Mouse (Mus musculus) kidney, postnatal 25 days (tissue): Measurements from ENCODE around the gene Slc2a10.
"Not testable (repeated sequence)": the region's sequence is repeated elsewhere in the genome, so short reads cannot be mapped to it uniquely, and the experiment has no call there.

Experiments used
- DNase-seq, 2 experiments: peaks; one replicate each; pipeline ENCODE4 v3.0.0; 2021; ENCODE audit warnings: mixed read lengths in 2 of 2

Gene Slc2a10

DNA sequence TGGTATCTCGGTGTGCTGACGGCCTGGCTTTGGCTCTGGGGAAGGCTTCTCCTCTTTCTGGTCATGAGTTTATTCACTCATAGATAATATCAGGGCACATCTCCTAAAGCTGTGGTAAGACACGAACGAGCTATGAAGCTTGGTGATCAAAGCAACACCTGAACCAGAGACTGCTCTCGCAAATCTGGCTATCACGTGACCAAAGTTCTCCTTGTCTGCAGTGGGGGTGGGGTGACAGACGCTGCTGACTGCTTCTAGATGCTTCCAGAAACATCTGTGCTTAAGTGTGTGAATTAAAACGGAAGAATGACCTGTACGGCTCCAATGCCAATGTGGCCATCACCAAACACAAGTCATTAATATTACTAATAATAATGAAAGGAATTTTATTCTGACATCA is 6.1 kb downstream of the Slc2a10 start:
- DNase-seq: no peak

DNA sequence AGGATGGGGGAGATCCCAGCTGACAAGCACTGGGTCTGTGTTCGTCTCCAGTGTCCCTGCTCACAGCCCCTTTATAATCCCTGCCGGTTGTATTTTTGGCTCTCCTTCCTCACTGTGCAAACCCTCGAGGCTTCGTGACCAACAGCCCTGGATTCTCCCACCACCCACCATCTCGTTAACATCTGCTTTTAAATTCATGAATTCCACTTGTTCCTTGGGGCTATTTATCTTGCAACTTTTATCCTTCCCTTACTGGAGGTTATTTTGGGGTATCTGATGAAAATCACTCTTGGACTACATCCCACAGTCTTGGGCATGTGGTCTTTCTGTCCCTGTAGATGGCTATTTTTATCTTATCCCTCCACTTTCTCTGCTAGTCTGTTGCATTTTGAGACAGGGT is 6.9 kb downstream of the Slc2a10 start:
- no peak for DNase-seq

DNA sequence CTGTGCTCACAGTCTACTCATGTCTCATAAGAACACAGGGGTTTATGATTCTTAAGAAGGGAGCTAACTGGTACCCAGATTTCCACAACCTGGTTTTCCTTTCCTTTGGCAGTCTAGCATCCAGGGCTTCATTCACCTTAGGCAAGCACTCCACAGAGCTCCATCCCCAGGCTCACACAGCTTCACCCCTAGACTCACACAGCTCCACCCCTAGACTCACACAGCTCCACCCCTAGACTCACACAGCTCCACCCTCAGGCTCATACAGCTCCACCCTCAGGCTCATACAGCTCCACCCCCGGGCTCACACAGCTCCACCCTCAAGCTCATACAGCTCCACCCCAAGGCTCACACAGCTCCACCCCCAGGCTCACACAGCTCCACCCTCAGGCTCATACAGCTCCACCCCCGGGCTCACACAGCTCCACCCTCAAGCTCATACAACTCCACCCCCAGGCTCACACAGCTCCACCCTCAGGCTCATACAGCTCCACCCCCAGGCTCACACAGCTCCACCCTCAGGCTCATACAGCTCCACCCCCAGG is 7.4 kb downstream of the Slc2a10 start:
- DNase-seq: not testable (repeated sequence)

DNA sequence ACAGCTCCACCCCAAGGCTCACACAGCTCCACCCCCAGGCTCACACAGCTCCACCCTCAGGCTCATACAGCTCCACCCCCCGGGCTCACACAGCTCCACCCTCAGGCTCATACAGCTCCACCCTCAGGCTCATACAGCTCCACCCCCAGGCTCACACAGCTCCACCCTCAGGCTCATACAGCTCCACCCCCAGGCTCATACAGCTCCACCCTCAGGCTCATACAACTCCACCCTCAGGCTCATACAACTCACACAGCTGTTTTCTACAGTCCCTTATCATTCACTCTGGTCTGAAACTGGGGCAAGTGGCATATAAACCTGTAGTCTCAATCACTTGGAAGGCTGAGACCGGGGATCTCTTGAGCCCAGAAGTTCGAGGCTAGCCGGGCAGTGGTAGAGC is 7.9 kb downstream of the Slc2a10 start:
- DNase-seq: not testable (repeated sequence)

DNA sequence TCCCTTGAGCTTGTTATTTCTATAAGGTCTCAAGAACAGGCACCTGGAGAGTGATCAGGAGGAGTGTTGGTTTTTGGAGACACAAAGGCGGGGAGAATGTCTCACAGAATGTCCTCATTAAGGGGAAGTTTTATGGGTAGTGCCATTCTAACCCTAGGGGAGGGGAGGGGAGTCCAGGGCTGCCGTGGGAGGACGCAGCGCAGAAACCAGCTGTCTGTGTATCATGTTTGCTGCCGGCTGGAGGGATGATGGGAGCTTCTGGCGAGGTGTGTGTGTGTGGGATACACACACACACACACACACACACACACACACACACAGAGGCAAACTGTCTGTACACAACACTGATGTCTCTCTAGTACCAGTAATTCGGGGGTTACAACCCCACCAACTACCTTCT is 8.8 kb downstream of the Slc2a10 start:
- DNase-seq: no peak

DNA sequence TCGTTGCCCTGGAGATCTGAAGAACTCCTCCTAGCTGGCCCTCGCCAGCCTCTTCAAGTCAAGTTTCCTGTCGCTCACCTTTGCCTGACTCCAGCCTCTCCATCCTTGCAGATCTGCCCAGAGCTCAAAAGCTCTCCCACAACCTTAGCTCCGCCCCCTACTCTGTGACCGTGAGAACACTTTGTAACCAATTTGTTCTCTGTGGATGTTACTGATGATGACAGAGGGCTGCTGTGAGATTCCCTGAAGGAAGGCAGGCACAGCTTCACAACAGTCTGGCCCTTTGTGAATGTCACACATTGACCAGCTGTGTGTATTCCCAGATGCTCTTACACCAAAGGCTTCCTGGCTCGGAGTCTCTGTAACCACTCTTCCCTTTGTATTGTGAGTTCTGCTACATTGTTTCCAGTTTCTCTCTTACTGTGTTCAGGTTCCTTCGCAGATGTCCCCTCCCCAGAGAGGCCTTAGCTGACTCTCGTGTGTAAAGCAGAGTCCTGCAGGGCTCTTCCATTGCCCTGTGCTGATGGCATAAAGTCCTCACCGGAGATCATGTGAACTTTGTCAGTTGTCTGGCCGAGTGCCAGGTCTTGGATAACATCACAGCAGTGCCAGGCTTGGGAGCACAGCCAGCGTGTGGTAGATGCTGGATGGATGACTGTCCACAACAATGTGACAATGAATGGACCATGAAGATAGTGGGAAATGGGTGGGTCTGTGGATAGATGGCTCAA is 9.4 kb downstream of the Slc2a10 start:
- peak; percentile 82 to 87 for DNase-seq

DNA sequence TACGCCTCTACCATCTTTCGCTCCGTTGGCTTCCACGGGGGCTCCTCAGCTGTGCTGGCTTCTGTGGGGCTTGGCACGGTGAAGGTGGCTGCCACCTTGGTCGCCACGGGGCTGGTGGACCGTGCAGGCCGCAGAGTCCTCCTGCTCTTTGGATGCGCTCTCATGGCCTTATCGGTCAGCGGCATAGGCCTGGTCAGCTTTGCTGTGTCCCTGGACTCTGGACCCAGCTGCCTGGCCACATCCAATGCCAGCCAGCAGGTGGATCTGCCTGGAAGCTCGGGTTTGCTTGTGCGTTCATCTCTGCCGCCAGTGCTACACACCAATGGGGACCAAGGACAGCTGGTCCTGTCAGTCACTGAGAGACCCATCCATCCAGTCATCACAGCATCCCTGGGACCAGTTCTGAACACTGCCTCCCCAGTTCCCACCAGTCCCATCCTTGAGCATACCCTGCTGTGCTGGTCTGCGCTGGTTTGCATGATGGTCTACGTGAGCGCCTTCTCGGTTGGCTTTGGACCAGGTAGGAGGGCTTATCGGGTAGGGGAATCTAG is 11.7 kb downstream of the Slc2a10 start:
- DNase-seq: peak in 1 of 2 experiments; percentile 42

DNA sequence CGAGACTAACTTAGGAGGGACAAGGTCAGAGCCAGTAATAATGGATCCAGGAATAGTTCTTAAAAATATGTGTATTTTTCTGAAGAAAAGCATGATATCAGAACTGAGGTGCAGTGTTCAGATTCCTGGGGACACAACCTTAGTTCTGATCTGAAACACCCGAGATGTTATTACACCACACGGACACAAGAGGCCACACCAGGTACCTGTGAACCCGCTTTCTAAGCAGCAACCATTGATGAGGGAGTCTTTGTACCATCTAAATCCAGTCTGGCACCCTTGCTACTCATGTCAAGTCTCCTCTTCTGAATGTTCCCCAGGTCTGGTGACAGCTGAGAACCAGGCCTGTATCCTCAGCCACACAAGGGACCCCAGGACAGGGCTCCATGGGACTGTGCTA is 22.0 kb downstream of the Slc2a10 start:
- DNase-seq: peak in 1 of 2 experiments; percentile 21

DNA sequence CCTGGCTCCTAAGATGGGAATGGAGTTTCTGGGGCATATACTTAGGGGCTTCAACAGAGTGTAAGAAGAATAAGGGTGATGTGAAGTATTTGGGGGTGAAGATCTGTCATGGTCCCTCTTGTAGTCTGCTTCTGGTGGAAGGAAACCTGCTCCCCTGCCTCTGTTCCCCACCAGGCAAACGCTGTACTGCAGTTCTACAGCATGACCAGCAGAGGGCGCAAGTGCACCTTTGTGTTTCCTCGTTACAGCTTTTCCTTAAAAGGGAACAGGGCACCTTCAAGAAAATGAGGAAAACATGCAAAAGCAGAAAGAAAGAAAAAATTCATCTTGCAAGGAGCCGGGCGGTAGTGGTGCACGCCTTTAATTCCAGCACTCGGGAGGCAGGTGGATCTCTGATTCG is 25.5 kb downstream of the Slc2a10 start:
- peak in 1 of 2 experiments; percentile 22 for DNase-seq

DNA sequence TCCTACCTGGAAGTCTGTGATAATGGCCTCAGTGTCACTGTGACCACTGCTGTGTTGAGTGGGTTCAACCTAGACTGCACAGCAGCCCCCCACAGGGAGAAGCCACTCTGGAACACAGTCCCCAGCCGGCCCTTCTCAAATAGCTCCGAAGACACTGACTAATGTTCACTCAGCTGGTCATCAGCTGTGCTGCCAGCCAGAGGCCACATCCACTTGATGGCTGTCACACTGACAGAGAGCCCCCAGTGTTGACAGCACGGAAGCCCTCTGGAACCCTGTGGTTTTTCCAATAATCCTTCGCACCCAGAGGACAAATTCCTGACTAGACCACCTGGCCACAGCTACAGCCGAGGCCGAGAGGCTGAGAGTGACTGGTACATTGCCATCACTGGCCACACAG is 30.2 kb downstream of the Slc2a10 start:
- DNase-seq: no peak

DNA sequence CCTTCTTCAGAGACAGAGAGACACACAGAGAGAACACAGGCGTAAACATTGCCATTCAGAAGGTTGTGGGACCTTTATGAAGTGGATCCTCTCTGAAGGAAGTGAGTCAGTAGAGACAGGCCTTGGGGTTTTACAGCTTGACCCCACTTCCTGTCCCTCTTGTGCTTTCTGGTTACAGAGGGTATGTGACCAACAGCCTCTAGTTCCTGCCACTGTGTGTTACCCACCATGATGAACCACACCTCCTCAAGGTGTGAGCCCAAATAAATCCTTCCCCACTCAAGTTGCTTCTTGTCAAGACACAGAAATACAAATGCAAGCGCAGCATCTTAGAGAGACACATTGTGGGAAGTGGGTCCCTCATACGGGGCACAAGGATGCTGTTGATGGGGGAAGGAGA is 37.4 kb downstream of the Slc2a10 start:
- DNase-seq: no peak

DNA sequence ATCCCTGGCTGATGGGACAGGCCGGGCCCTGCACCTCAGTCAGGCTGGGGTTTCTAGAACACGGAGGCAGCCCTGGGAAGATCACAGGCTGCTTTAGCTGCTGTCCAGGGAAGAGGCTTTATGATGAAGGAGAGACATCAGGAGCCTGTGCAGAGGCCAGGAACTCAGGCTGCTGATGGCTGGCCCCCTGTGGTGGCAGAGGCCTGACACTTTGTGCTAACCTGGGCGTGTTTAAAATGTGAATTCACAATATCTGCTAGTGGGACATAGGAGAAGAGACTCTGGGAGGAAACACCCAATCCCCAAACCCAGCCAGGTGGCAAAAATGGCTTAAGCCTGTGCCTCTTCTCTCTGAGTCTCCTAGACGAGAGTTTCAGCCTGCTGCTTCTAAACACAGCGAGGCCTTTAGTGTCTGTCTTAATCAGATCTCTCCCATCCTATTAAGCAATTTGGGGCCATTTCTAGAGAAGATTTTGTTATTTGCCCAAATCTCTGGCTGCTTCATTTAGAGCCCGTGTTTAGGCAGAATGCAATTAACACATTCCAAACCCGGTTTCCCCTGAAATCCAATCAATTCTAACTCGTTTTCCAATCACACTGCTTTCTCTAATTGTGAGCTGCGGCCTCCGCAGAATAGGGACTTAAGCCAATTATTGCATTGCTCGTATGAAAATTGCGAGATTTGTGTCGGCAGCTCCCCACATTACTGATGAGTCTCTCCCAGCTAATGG is 39.5 kb downstream of the Slc2a10 start:
- DNase-seq: no peak

DNA sequence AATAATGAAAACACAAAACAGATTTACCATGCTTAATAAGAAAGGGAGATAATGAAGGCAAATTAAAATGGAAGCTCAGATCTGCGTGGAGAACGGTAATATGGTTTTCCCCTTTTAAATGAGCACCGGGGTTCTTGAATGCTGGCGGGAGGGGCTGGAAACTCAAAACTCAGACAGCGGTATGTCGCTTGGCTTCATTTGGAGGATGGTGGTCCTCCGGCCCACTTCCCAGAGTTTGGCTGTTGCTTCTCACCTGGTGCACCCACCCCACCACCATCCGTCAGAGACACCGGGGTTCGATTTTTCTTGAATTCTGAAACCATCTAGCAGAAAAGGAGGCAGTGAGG is 40.1 kb downstream of the Slc2a10 start:
- DNase-seq: no peak

DNA sequence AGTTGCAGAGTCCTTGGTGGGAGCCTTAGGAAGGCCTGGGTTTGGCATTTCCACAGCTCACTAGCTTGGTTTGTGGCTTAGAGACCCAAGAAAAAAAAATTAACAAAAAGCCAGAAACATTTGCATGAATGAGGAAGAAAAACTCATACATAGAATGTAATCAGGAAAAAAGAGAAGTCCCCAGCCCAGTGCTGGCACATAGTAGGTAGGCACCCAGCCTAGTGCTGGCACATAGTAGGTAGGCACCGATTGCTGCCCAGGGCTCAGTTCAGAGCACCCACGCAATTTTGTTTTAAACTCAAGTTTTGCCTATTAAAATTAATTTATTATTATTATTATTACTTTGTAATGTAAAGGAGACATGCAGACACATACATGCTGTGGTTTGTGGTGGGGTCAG is 42.1 kb downstream of the Slc2a10 start:
- no peak for DNase-seq

DNA sequence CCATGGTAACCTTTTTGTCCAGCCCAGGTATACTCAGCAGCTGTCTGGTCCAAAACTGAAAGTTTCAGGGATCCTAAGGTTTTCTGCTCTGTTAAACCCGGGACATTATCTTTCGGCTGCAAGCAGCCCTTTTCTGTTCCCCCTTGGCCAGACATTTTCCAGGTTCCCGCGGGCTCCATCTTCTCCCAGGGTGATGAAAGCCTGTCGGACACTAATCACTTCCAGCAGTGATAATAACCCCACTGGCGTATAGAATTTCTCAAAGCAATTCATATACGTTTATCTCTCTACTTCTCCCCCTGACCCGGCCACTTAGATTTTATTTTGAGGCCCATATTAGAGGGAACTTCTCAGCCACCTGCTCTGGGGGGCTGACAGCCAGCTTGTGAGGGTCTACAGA is 42.8 kb downstream of the Slc2a10 start:
- no peak for DNase-seq

DNA sequence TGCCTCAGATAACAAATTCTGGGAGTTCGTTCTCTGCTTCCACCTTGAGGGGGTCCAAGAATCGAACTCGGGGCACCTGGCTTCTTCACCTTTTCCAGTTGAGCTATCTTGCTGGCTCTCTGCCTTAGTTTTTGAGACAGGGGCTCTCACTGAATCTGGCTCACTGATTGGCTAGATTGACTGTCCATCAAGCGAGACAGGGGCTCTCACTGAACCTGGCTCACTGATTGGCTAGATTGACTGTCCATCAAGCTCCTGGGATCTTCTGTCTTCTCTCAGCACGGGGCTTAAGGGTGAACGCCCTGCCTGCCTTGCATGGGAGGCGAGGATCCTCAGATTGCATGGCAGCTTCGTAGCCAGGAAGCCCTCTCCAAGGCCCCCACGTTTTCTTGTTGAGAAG is 43.8 kb downstream of the Slc2a10 start:
- peak; percentile 67 to 73 for DNase-seq

DNA sequence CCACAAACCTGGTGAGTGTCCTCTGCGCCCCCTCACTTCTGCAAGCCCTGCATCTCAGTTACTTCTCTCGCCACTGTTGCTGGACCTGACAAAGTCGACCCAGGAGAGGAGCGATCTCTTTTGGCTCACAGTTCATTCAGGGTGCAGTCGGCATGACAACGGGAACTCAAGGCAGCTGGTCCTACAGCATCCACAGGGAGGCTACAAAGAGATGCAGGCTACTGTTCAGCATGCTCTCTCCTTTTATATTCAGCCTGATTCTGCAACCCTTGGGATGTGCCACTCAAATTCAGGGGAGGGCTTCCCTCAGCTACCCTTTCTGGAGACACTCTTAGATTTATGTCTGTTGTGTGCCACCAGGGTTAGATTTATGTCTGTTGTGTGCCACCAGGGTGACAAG is 45.0 kb downstream of the Slc2a10 start:
- no peak for DNase-seq

DNA sequence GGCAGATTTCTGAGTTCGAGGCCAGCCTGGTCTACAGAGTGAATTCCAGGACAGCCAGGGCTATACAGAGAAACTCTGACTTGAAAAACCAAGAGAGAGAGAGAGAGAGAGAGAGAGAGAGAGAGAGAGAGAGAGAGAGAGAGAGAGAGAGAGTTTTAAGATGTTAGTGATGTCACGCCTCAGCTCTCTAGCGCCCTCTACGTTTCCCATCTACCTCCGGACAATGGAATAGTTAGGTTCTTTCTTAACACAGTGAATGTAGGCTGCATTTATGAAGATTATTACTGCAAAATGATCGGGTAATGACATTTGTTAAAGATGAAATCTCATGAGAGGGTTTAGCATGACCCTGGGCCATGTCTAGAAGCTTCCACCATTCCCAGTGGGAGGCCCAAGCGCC is 46.8 kb downstream of the Slc2a10 start:
- peak in 1 of 2 experiments; percentile 32 for DNase-seq

DNA sequence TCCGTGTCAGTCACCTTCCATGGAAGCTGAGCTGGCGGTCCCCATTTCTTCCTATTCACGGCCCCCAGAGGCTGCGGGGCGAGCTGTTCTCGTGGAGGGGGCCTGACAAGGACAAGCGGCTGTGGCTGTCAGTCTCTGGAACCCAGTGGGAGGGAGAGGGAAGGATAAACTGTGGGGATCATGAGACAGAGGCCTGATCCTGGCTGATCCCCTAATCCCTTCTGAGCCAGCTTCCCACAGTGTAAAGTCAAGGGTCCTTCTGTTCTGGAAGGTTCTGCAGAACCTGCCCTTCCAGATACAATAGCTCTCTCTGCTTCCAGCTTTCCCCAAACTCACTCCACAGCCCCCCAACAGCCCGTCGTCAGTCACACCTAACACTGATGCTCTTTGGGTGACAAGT is 50.5 kb downstream of the Slc2a10 start:
- DNase-seq: no peak

DNA sequence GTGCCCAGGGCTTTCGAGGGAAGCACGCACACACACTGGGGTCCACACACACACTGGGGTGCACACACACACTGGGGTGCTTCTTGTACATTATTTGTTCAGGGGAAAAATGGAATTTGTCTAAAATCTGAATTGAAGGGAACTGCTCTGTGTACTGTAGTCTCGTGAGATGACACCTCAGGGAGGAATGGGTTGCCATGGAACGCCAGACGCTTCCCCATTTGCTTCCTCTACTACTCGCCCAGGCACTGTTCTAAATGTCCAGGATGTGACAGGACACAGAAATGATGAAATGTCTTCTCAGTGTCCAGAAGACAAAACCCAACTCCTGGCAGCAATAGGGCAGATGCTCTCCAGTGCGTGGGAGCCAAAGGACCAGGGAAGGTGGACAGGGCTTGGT is 53.7 kb downstream of the Slc2a10 start:
- DNase-seq: no peak

DNA sequence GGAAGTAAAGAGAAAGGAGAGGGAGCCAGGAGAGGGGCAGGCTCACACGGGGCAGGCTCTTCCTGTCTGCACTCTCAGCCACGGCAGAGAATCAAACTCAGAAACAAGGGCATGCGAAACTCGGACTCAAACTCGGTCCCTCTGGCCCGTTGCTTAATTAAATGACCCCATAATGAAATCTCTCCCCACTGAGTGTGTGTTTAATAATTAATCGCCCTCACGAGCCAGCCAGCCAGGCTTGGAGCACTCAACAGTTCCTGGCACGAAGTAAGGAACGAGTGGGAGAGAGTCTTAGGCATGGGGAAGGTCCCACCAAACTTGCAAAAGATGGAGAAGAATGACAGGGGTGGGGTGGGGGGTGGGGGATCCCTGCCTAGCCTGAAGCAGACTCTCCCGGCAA is 55.3 kb downstream of the Slc2a10 start:
- DNase-seq: peak; percentile 66 to 74

DNA sequence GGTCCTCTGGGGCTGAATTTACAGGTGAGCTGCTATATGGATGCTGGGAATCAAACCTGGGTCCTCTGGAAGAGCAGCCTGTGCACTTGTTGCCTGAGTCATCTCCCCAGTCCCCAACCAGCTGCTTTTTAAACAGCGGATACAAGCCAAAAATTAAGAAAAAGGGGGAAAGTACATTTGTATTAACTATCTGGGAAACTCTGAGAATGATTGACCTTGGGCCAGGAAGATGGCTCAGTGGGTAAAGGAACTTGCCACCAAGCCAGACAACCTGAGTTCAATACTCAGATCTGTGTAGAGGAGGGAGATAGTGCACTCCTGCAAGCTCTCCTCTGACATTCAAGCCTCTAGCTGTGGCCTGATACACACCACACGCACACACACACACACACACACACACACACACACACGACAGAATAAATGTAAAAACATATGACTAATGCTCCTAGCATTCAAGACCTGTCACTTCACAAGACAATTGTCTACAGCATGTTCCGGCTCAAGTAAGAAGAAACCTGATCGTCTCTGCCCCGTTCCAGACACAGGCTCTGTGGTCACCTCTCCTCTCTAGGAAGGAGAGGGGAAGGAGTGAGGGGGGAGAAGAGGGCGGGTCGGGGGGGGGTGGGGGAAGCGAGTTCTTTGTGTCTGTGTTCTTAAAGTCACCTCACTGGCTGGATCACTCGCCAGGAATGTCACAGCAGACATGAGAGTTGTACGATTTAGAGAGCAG is 56.1 kb downstream of the Slc2a10 start:
- peak in 1 of 2 experiments; percentile 9 for DNase-seq

DNA sequence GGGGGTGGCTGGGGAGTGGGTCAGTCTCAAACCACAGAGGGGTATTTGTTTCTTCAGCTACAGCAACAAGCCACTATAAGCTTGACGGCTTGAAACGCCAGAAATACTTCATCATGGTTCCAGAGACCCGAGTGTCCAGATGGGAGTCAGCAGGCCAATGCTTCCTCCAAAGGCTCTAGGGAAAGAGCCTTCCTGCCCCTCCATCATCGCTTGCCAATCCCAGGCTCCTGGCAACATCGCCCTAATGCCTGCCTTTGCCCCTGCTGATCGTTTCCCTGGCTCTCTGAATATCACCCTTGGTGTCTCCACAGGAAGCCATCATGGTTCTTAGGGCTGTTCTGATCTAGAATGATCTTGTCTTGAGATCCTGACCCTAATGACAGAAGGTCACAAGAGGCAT is 58.3 kb downstream of the Slc2a10 start:
- DNase-seq: no peak
